Mouse (Mus musculus) adrenal gland, postnatal 25 days (tissue): ENCODE measurements at regions not wholly inside any gene's neighbourhood (a gene's known extent, or its start where the extent isn't known, plus 50 kb on each side); places are given as distances from the start of the nearest gene placed in this dataset.
A peak's percentile ranks its signal among the peaks of the same experiment; 100 is the strongest.
"Not testable (repeated sequence)": the region's sequence is repeated elsewhere in the genome, so short reads cannot be mapped to it uniquely, and the experiment has no call there.

Experiments used
- DNase-seq: peaks from one replicate; pipeline ENCODE4 v3.0.0; 2021; ENCODE audit warnings: mixed read lengths

- DNase-seq: no peak
Measured at GRCm38 (mm10) chr10:11515144-11515543, 171.9 kb downstream of the Epm2a start.

- DNase-seq: peak; percentile 4
Measured at GRCm38 (mm10) chr10:11517122-11517521, 173.9 kb downstream of the Epm2a start.

- no peak for DNase-seq
Measured at GRCm38 (mm10) chr10:11531343-11531742, 188.1 kb downstream of the Epm2a start.

GRCm38 (mm10) chr10:11555376-11555775, 212.2 kb downstream of the Epm2a start:
- DNase-seq: not testable (repeated sequence)

- no peak for DNase-seq
Measured at GRCm38 (mm10) chr10:11570523-11571055, 227.4 kb downstream of the Epm2a start.

GRCm38 (mm10) chr10:11608451-11608850, 265.2 kb downstream of the Epm2a start:
- DNase-seq: no peak

GRCm38 (mm10) chr10:11609092-11609491, 265.9 kb downstream of the Epm2a start:
- DNase-seq: not testable (repeated sequence)

- no peak for DNase-seq
Measured at GRCm38 (mm10) chr10:11648151-11648550, 304.9 kb downstream of the Epm2a start.

- no peak for DNase-seq
Measured at GRCm38 (mm10) chr10:11660056-11660770, 317.0 kb downstream of the Epm2a start.

- no peak for DNase-seq
Measured at GRCm38 (mm10) chr10:11661660-11662250, 318.6 kb downstream of the Epm2a start.

GRCm38 (mm10) chr10:11709742-11710141, 366.5 kb downstream of the Epm2a start:
- no peak for DNase-seq

GRCm38 (mm10) chr10:11724775-11725174, 381.6 kb downstream of the Epm2a start:
- no peak for DNase-seq

- no peak for DNase-seq
Measured at GRCm38 (mm10) chr10:11729536-11729935, 386.3 kb downstream of the Epm2a start.

- no peak for DNase-seq
Measured at GRCm38 (mm10) chr10:11739574-11740368, 396.6 kb downstream of the Epm2a start.

- no peak for DNase-seq
Measured at GRCm38 (mm10) chr10:11745587-11745986, 402.4 kb downstream of the Epm2a start.

- DNase-seq: no peak
Measured at GRCm38 (mm10) chr10:11746959-11747358, 403.8 kb downstream of the Epm2a start.

- no peak for DNase-seq
Measured at GRCm38 (mm10) chr10:11755105-11755730, 412.0 kb downstream of the Epm2a start.

GRCm38 (mm10) chr10:11777894-11778293, 434.7 kb downstream of the Epm2a start:
- DNase-seq: no peak

GRCm38 (mm10) chr10:11780302-11780701, 437.1 kb downstream of the Epm2a start:
- no peak for DNase-seq

GRCm38 (mm10) chr10:11787240-11787639, 444.0 kb downstream of the Epm2a start:
- no peak for DNase-seq

- DNase-seq: no peak
Measured at GRCm38 (mm10) chr10:11799510-11799909, 456.3 kb downstream of the Epm2a start.
